21 mouse cellular contexts compared by ENCODE assay signal in the genomic region with DNA sequence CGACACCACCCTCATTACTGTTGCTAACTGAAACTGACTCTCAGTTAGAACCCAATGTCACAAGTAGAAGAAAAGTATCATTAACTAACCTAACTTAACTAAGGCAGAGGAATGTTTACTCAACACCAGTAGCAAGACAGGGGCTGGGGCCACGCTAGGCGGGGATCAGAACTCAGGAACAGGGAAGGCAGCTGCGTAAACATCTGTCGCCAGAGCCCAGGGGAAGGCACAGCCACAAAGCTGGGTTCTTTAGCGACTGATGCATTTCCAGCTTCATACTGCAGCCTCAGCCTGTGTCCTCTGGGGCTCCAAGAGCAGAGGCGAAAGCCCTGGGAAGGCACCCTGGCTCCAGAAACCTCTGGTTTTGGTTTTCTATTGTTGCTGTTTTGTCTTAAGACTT. TPM values are rescaled to one million over a fixed set of nuclear protein-coding genes. Genes with fewer than 3 reads are reported as not detected.
DNase-seq lines count a peak whose midpoint lies in the region; ATAC-seq and TF ChIP-seq lines count a peak whose summit lies in the region.
"Had no signal": no experiment of that assay in that cellular context is flagged by ENCODE, and none has a peak within 500 bp of the region (broad histone marks: within the 10 kb centered on the region; RNA-seq: fewer than 3 reads in every experiment).

No protein-coding gene starts in this region.

- H3K4me3 ChIP-seq in embryonic facial prominence, embryonic 14.5 days (ENCODE audit: low read depth, low read length), result no peak overlapping the region
- no peak overlapping the region for H3K4me3 ChIP-seq in embryonic facial prominence, embryonic 10.5 days
- no peak overlapping the region for H3K4me3 ChIP-seq in kidney, adult 2 months (ENCODE audit: insufficient read depth, low read depth, low read length)
- no peak overlapping the region for H3K4me3 ChIP-seq in kidney, embryonic 14.5 days (ENCODE audit: low read length)
- H3K4me3 ChIP-seq in midbrain, embryonic 11.5 days (ENCODE audit: low read depth, low read length), result no peak overlapping the region
- H3K4me3 ChIP-seq in midbrain, embryonic 14.5 days (replicated peaks; ENCODE audit: low read depth, low read length), result no peak overlapping the region
- H3K4me3 ChIP-seq in lung, adult 2 months (replicated peaks; ENCODE audit: extremely low read depth, low read depth, low read length), result no peak overlapping the region
- H3K4me3 ChIP-seq: forebrain, embryonic 15.5 days; heart, embryonic 15.5 days; hindbrain, embryonic 13.5 days had no signal

- no peak for TF ChIP-seq POLR2A in kidney, adult 2 months (IDR thresholded peaks at IDR 0.05; ENCODE audit: low read depth, low read length)
- no peak for TF ChIP-seq POLR2A in lung, adult 2 months (IDR thresholded peaks at IDR 0.05; ENCODE audit: borderline replicate concordance, extremely low read depth, low read depth, low read length)

- H3K4me2 ChIP-seq in embryonic facial prominence, embryonic 14.5 days (ENCODE audit: low read depth, low read length), result no peak overlapping the region
- H3K4me2 ChIP-seq in kidney, embryonic 14.5 days (replicated peaks; ENCODE audit: low read depth, low read length), result no peak overlapping the region
- no peak overlapping the region for H3K4me2 ChIP-seq in midbrain, embryonic 11.5 days
- H3K4me2 ChIP-seq in midbrain, embryonic 14.5 days (ENCODE audit: low read length), result no peak overlapping the region
- H3K4me2 ChIP-seq: forebrain, embryonic 15.5 days; heart, embryonic 11.5 days; heart, embryonic 15.5 days; hindbrain, embryonic 13.5 days had no signal

- no peak for DNase-seq in embryonic facial prominence, embryonic 14.5 days (ENCODE audit: low spot score)
- DNase-seq in embryonic facial prominence, embryonic 10.5 days (ENCODE audit: low spot score), result no peak
- DNase-seq in kidney, adult 2 months, result peak; percentile 59
- peak; percentile 74 for DNase-seq in midbrain, embryonic 11.5 days (ENCODE audit: low spot score, missing footprints)
- DNase-seq in midbrain, embryonic 14.5 days, result no peak
- DNase-seq in lung, adult 2 months, result no peak
- DNase-seq: adrenal gland, postnatal 14 days; cerebellum, adult 11-12 months; cerebellum, adult 9-10 months; cerebellum, postnatal 25 days; gastrocnemius, postnatal 36 days; heart, adult 18-20 months; heart, postnatal 14 days had no signal

- TF ChIP-seq CTCF in kidney, adult 2 months (conservative IDR thresholded peaks at IDR 0.05; ENCODE audit: insufficient read depth, insufficient read length, low read depth, low read length), result no peak
- no peak for TF ChIP-seq CTCF in lung, adult 2 months (IDR thresholded peaks at IDR 0.05; ENCODE audit: insufficient read depth, low read length)

- 37% methylated on average over 7 of the region's 7 CpGs for WGBS in embryonic facial prominence, embryonic 14.5 days
- 52% methylated on average over 7 of the region's 7 CpGs for WGBS in embryonic facial prominence, embryonic 10.5 days
- 52% methylated on average over 7 of the region's 7 CpGs for WGBS in kidney, adult 2 months
- 55% methylated on average over 7 of the region's 7 CpGs for WGBS in kidney, embryonic 14.5 days
- 53% methylated on average over 7 of the region's 7 CpGs for WGBS in midbrain, embryonic 11.5 days
- 62% methylated on average over 7 of the region's 7 CpGs for WGBS in midbrain, embryonic 14.5 days
- 61% methylated on average over 7 of the region's 7 CpGs for WGBS in lung, adult 2 months

- no peak overlapping the region for H3K27ac ChIP-seq in embryonic facial prominence, embryonic 14.5 days (replicated peaks; ENCODE audit: low read depth, low read length)
- no peak overlapping the region for H3K27ac ChIP-seq in embryonic facial prominence, embryonic 10.5 days (replicated peaks)
- H3K27ac ChIP-seq in kidney, adult 2 months (ENCODE audit: insufficient read depth, low read depth, low read length), result peak overlapping the region; percentile 80
- no peak overlapping the region for H3K27ac ChIP-seq in kidney, embryonic 14.5 days (ENCODE audit: low read depth, low read length)
- H3K27ac ChIP-seq in midbrain, embryonic 11.5 days (ENCODE audit: low read depth, low read length), result no peak overlapping the region
- no peak overlapping the region for H3K27ac ChIP-seq in midbrain, embryonic 14.5 days (replicated peaks; ENCODE audit: low read depth, low read length)
- H3K27ac ChIP-seq: forebrain, embryonic 15.5 days; heart, embryonic 15.5 days; hindbrain, embryonic 13.5 days had no signal

- 0 out of 2 replicates have a peak overlapping the region, but pooled peaks have one; percentile 15 for H3K9ac ChIP-seq in embryonic facial prominence, embryonic 14.5 days (ENCODE audit: low read depth, low read length)
- H3K9ac ChIP-seq in kidney, embryonic 14.5 days (ENCODE audit: low read depth, low read length), result no peak overlapping the region
- H3K9ac ChIP-seq in midbrain, embryonic 11.5 days (ENCODE audit: low read length), result no peak overlapping the region
- H3K9ac ChIP-seq in midbrain, embryonic 14.5 days (replicated peaks; ENCODE audit: low read length), result no peak overlapping the region
- H3K9ac ChIP-seq: forebrain, embryonic 15.5 days; heart, embryonic 15.5 days; hindbrain, embryonic 13.5 days had no signal

- H3K4me1 ChIP-seq in embryonic facial prominence, embryonic 14.5 days (ENCODE audit: control insufficient read depth, insufficient read depth, low read length), result no peaks in the 10 kb centered on the region
- H3K4me1 ChIP-seq in embryonic facial prominence, embryonic 10.5 days, result peaks cover 3% of the 10 kb centered on the region; the same call in 1 of the 2 replicates
- H3K4me1 ChIP-seq in kidney, adult 2 months (ENCODE audit: control insufficient read depth, insufficient read depth, low read length), result peaks cover 15% of the 10 kb centered on the region; the same call in 1 of the 2 replicates
- H3K4me1 ChIP-seq in kidney, embryonic 14.5 days (ENCODE audit: control insufficient read depth, insufficient read depth, low read length), result no peaks in the 10 kb centered on the region
- no peaks in the 10 kb centered on the region for H3K4me1 ChIP-seq in midbrain, embryonic 11.5 days (ENCODE audit: control insufficient read depth, insufficient read depth, low read length)
- no peaks in the 10 kb centered on the region for H3K4me1 ChIP-seq in midbrain, embryonic 14.5 days (ENCODE audit: control insufficient read depth, insufficient read depth, low read length)
- no peaks in the 10 kb centered on the region for H3K4me1 ChIP-seq in lung, adult 2 months (ENCODE audit: control insufficient read depth, insufficient read depth, low read length)
- H3K4me1 ChIP-seq: forebrain, embryonic 15.5 days; heart, embryonic 15.5 days; hindbrain, embryonic 13.5 days had no signal

- no peaks in the 10 kb centered on the region for H3K9me3 ChIP-seq in embryonic facial prominence, embryonic 14.5 days (ENCODE audit: control insufficient read depth, low read length)
- no peaks in the 10 kb centered on the region for H3K9me3 ChIP-seq in embryonic facial prominence, embryonic 10.5 days
- H3K9me3 ChIP-seq in kidney, embryonic 14.5 days (ENCODE audit: control insufficient read depth, low read length), result no peaks in the 10 kb centered on the region
- H3K9me3 ChIP-seq in midbrain, embryonic 11.5 days (ENCODE audit: control insufficient read depth, low read length), result no peaks in the 10 kb centered on the region
- H3K9me3 ChIP-seq in midbrain, embryonic 14.5 days (ENCODE audit: control insufficient read depth, low read length), result no peaks in the 10 kb centered on the region
- H3K9me3 ChIP-seq: forebrain, embryonic 15.5 days; heart, embryonic 15.5 days; hindbrain, embryonic 13.5 days had no signal

- ATAC-seq in embryonic facial prominence, embryonic 14.5 days (ENCODE audit: low read depth), result no peak
- no peak for ATAC-seq in kidney, embryonic 14.5 days (ENCODE audit: low FRiP score, low TSS enrichment)
- no peak for ATAC-seq in midbrain, embryonic 11.5 days (ENCODE audit: low FRiP score)
- no peak for ATAC-seq in midbrain, embryonic 14.5 days (ENCODE audit: low FRiP score, low TSS enrichment)
- ATAC-seq: activated CD4-positive, CD25-positive, alpha-beta regulatory T cell, adult 4 months; forebrain, embryonic 15.5 days; Patski had no signal

- H3K36me3 ChIP-seq in embryonic facial prominence, embryonic 14.5 days (ENCODE audit: control insufficient read depth, insufficient read depth, low read length), result no peaks in the 10 kb centered on the region
- no peaks in the 10 kb centered on the region for H3K36me3 ChIP-seq in embryonic facial prominence, embryonic 10.5 days (replicated peaks)
- H3K36me3 ChIP-seq in kidney, adult 2 months (ENCODE audit: control insufficient read depth, insufficient read depth, low read length), result no peaks in the 10 kb centered on the region
- no peaks in the 10 kb centered on the region for H3K36me3 ChIP-seq in kidney, embryonic 14.5 days (ENCODE audit: control insufficient read depth, insufficient read depth, low read length)
- H3K36me3 ChIP-seq in midbrain, embryonic 11.5 days (ENCODE audit: control insufficient read depth, insufficient read depth, low read length), result no peaks in the 10 kb centered on the region
- H3K36me3 ChIP-seq in midbrain, embryonic 14.5 days (ENCODE audit: control insufficient read depth, insufficient read depth, low read length), result no peaks in the 10 kb centered on the region
- H3K36me3 ChIP-seq: forebrain, embryonic 15.5 days; heart, embryonic 15.5 days; hindbrain, embryonic 13.5 days had no signal

- no peaks in the 10 kb centered on the region for H3K27me3 ChIP-seq in embryonic facial prominence, embryonic 14.5 days (replicated peaks; ENCODE audit: control insufficient read depth, insufficient read depth, low read length)
- no peaks in the 10 kb centered on the region for H3K27me3 ChIP-seq in embryonic facial prominence, embryonic 10.5 days (replicated peaks; ENCODE audit: low read depth, poor library complexity, severe bottlenecking)
- no peaks in the 10 kb centered on the region for H3K27me3 ChIP-seq in kidney, adult 2 months (replicated peaks; ENCODE audit: control insufficient read depth, insufficient read depth, low read length)
- H3K27me3 ChIP-seq in kidney, embryonic 14.5 days (ENCODE audit: control insufficient read depth, insufficient read depth, low read length), result no peaks in the 10 kb centered on the region
- no peaks in the 10 kb centered on the region for H3K27me3 ChIP-seq in midbrain, embryonic 11.5 days (ENCODE audit: control insufficient read depth, insufficient read depth, low read length)
- H3K27me3 ChIP-seq in midbrain, embryonic 14.5 days (ENCODE audit: control insufficient read depth, insufficient read depth, low read length), result no peaks in the 10 kb centered on the region
- H3K27me3 ChIP-seq: CH12.LX; forebrain, embryonic 15.5 days; heart, embryonic 15.5 days; hindbrain, embryonic 13.5 days; Patski had no signal

RNA-seq across cellular contexts. Expression of gene Gpx3, which starts 10.2 kb away (rescaled TPM):
- polyA plus RNA-seq in embryonic facial prominence, embryonic 14.5 days (2014; fragmentation: Nextera tagmentation; extraction: Ambion mirVana), result 67.7 and 89.8 TPM in 2 replicates
- 72.8 and 90.1 TPM in 2 replicates for polyA plus RNA-seq in embryonic facial prominence, embryonic 10.5 days (2016; fragmentation: Nextera tagmentation; extraction: Ambion mirVana)
- polyA plus RNA-seq in kidney, adult 2 months (2012; rRNA removed), result 28,844 and 31,623 TPM in 2 replicates
- 83.0 and 101 TPM in 2 replicates for polyA plus RNA-seq in kidney, embryonic 14.5 days (2014; fragmentation: Nextera tagmentation; extraction: Ambion mirVana)
- polyA plus RNA-seq in midbrain, embryonic 11.5 days (2014; fragmentation: Nextera tagmentation; extraction: Ambion mirVana), result 57.2 and 60.5 TPM in 2 replicates
- polyA plus RNA-seq in midbrain, embryonic 14.5 days (2014; fragmentation: Nextera tagmentation; extraction: Ambion mirVana), result 22.2 and 22.6 TPM in 2 replicates
- polyA plus RNA-seq in lung, adult 2 months (2012; rRNA removed), result 693 and 908 TPM in 2 replicates

RNA-seq across cellular contexts. Expression of gene Hint1, which starts 25.9 kb away (rescaled TPM):
- polyA plus RNA-seq in embryonic facial prominence, embryonic 14.5 days (2014; fragmentation: Nextera tagmentation; extraction: Ambion mirVana), result 583 and 620 TPM in 2 replicates
- polyA plus RNA-seq in embryonic facial prominence, embryonic 10.5 days (2016; fragmentation: Nextera tagmentation; extraction: Ambion mirVana), result 643 and 644 TPM in 2 replicates
- polyA plus RNA-seq in kidney, adult 2 months (2012; rRNA removed), result 1,115 and 1,173 TPM in 2 replicates
- 720 and 912 TPM in 2 replicates for polyA plus RNA-seq in kidney, embryonic 14.5 days (2014; fragmentation: Nextera tagmentation; extraction: Ambion mirVana)
- polyA plus RNA-seq in midbrain, embryonic 11.5 days (2014; fragmentation: Nextera tagmentation; extraction: Ambion mirVana), result 694 and 720 TPM in 2 replicates
- 751 and 917 TPM in 2 replicates for polyA plus RNA-seq in midbrain, embryonic 14.5 days (2014; fragmentation: Nextera tagmentation; extraction: Ambion mirVana)
- 251 and 265 TPM in 2 replicates for polyA plus RNA-seq in lung, adult 2 months (2012; rRNA removed)

RNA-seq across cellular contexts. Expression of gene Lyrm7, which starts 31.4 kb away (rescaled TPM):
- polyA plus RNA-seq in embryonic facial prominence, embryonic 14.5 days (2014; fragmentation: Nextera tagmentation; extraction: Ambion mirVana), result 10.6 and 11.3 TPM in 2 replicates
- polyA plus RNA-seq in embryonic facial prominence, embryonic 10.5 days (2016; fragmentation: Nextera tagmentation; extraction: Ambion mirVana), result 6.7 and 6.9 TPM in 2 replicates
- 1.4 and 3.9 TPM in 2 replicates for polyA plus RNA-seq in kidney, adult 2 months (2012; rRNA removed)
- polyA plus RNA-seq in kidney, embryonic 14.5 days (2014; fragmentation: Nextera tagmentation; extraction: Ambion mirVana), result 6.7 and 9.6 TPM in 2 replicates
- polyA plus RNA-seq in midbrain, embryonic 11.5 days (2014; fragmentation: Nextera tagmentation; extraction: Ambion mirVana), result 5.2 and 5.8 TPM in 2 replicates
- polyA plus RNA-seq in midbrain, embryonic 14.5 days (2014; fragmentation: Nextera tagmentation; extraction: Ambion mirVana), result 14.4 and 15.6 TPM in 2 replicates
- 0.38 and 0.40 TPM in 2 replicates for polyA plus RNA-seq in lung, adult 2 months (2012; rRNA removed)

Comparison
In these comparisons a context has a peak if more than half of its experiments do, and no peak if none do; other contexts are left out.
1. DNase-seq: peak in kidney, adult 2 months (single experiment) and midbrain, embryonic 11.5 days (single experiment); none in embryonic facial prominence, embryonic 14.5 days (single experiment), embryonic facial prominence, embryonic 10.5 days (single experiment), midbrain, embryonic 14.5 days (single experiment) and lung, adult 2 months (single experiment).
2. RNA of gene Gpx3, which starts 10.2 kb away (polyA plus RNA-seq): 28,844 to 31,623 TPM in kidney, adult 2 months; 693 to 908 TPM in lung, adult 2 months, 83.0 to 101 TPM in kidney, embryonic 14.5 days, 67.7 to 89.8 TPM in embryonic facial prominence, embryonic 14.5 days, 72.8 to 90.1 TPM in embryonic facial prominence, embryonic 10.5 days, 57.2 to 60.5 TPM in midbrain, embryonic 11.5 days and 22.2 to 22.6 TPM in midbrain, embryonic 14.5 days; every median in the first group is over 10 times any median in the second.